Mouse (Mus musculus) liver, embryonic 13.5 days (tissue): ENCODE results near the gene Rrp36. TPM values are rescaled to one million over a fixed set of nuclear protein-coding genes. Genes with fewer than 3 reads are reported as not detected.

Experiments used
- ATAC-seq: fragments of 200-750 bp; cut with Nextera tagmentation; 2 replicates; pipeline ENCODE4 v1.8.0; 2017; ENCODE audit warnings: low read depth, mild to moderate bottlenecking, moderate number of reproducible peaks, moderate library complexity
- DNase-seq: peaks from one replicate; pipeline ENCODE4 v3.0.0; 2022
- H3K27ac ChIP-seq: fragments of 300-500 bp; sonication (generic); 2 replicates; pipeline ENCODE4 v1.5.1; 2015; ENCODE audit warnings: moderate library complexity, mild to moderate bottlenecking, inconsistent platforms
- H3K27me3 ChIP-seq: fragments of 300-500 bp; sonication (generic); 2 replicates; pipeline ENCODE4 v1.6.1; 2015; ENCODE audit warnings: mild to moderate bottlenecking, inconsistent platforms
- H3K36me3 ChIP-seq: fragments of 300-500 bp; sonication (generic); 2 replicates; pipeline ENCODE4 v1.6.1; 2015; ENCODE audit warnings: mild to moderate bottlenecking, inconsistent platforms
- H3K4me1 ChIP-seq: fragments of 300-500 bp; sonication (generic); replicated peaks from 2 replicates; pipeline ENCODE4 v1.6.1; 2015; ENCODE audit warnings: inconsistent platforms
- H3K4me2 ChIP-seq: fragments of 300-500 bp; sonication (generic); 2 replicates; pipeline ENCODE4 v1.6.1; 2015; ENCODE audit warnings: inconsistent platforms, mild to moderate bottlenecking, moderate library complexity
- H3K4me3 ChIP-seq: fragments of 300-500 bp; sonication (generic); replicated peaks from 2 replicates; pipeline ENCODE4 v1.5.1; 2015; ENCODE audit warnings: mild to moderate bottlenecking, inconsistent platforms
- H3K9ac ChIP-seq: fragments of 300-500 bp; sonication (generic); 2 replicates; pipeline ENCODE4 v1.6.1; 2015; ENCODE audit warnings: mild to moderate bottlenecking, inconsistent platforms
- H3K9me3 ChIP-seq: fragments of 300-500 bp; sonication (generic); replicated peaks from 2 replicates; pipeline ENCODE4 v1.6.1; 2016; ENCODE audit warnings: inconsistent platforms
- WGBS: fragments of 180-500 bp; shearing (Covaris S2); methylation state at CpG from one replicate; pipeline ENCODE4 v1.1.7; 2015; ENCODE audit not compliant: insufficient replicate concordance; 5-methylcytosine and 5-hydroxymethylcytosine counted together
- polyA plus RNA-seq: library from polyadenylated mRNA; unstranded; fragments of >200 nt; fragmentation: Nextera tagmentation; extraction: Ambion mirVana; gene quantifications from 2 replicates; pipeline ENCODE4 v1.2.1, GENCODE M21; 2015

The Rrp36 gene
- polyA plus RNA-seq, 1 experiment from 2014 or later = 31.9 TPM

GRCm38 (mm10) chr17:46682654-46683389 lies 8.7 kb upstream of the Rrp36 start:
- 83% methylated on average over 16 of the region's 16 CpGs for WGBS
- no peak overlapping the region for H3K4me2 ChIP-seq
- H3K4me1 ChIP-seq = peaks cover 34% of the 10 kb centered on the region
- H3K27ac ChIP-seq = no peak overlapping the region
- ATAC-seq = no peak
- H3K9ac ChIP-seq = no peak overlapping the region
- DNase-seq = no peak
- no peaks in the 10 kb centered on the region for H3K27me3 ChIP-seq
- no peak overlapping the region for H3K4me3 ChIP-seq
- H3K36me3 ChIP-seq = peaks cover 59% of the 10 kb centered on the region
- H3K9me3 ChIP-seq = no peaks in the 10 kb centered on the region

GRCm38 (mm10) chr17:46681466-46682118 lies 7.4 kb upstream of the Rrp36 start:
- peak overlapping the region; percentile 78 for H3K9ac ChIP-seq
- DNase-seq (no peak), ATAC-seq (no peak)
- H3K4me2 ChIP-seq = peak overlapping the region; percentile 98
- H3K4me3 ChIP-seq = peak overlapping the region; percentile 92
- peak overlapping the region; percentile 69 for H3K27ac ChIP-seq
- H3K36me3 ChIP-seq = peaks cover 61% of the 10 kb centered on the region
- H3K4me1 ChIP-seq = peaks cover 37% of the 10 kb centered on the region
- H3K27me3 ChIP-seq = no peaks in the 10 kb centered on the region
- no peaks in the 10 kb centered on the region for H3K9me3 ChIP-seq
- WGBS = 29% methylated on average over 12 of the region's 12 CpGs

- no peaks in the 10 kb centered on the region for H3K27me3 ChIP-seq
- H3K9ac ChIP-seq = peak within 1 kb of the TSS; percentile 90
- under 1% methylated on average over 49 of the region's 49 CpGs for WGBS
- H3K27ac ChIP-seq = peak within 1 kb of the TSS; percentile 90
- peak within 1 kb of the TSS; percentile 98 for H3K4me2 ChIP-seq
- peak; percentile 97 for ATAC-seq
- H3K36me3 ChIP-seq = peaks cover 61% of the 10 kb centered on the region
- peak; percentile 99 for DNase-seq
- H3K9me3 ChIP-seq = no peaks in the 10 kb centered on the region
- H3K4me1 ChIP-seq = peaks cover 37% of the 10 kb centered on the region
- peak within 1 kb of the TSS; percentile 92 for H3K4me3 ChIP-seq
Measured at GRCm38 (mm10) chr17:46680760-46681373, 6.7 kb upstream of the Rrp36 start, which contains the start of gene Klhdc3. Gene Klhdc3, minus strand, starts transcription at chr17:46680914.

- peak; percentile 1; the same call in 1 of the 2 replicates for ATAC-seq
Measured at GRCm38 (mm10) chr17:46679843-46680759, 5.9 kb upstream of the Rrp36 start.

GRCm38 (mm10) chr17:46678911-46679310 lies 4.8 kb upstream of the Rrp36 start:
- whole genome bisulfite sequencing = 66% methylated on average over 9 of the region's 9 CpGs
- peaks cover 48% of the 10 kb centered on the region for H3K4me1 ChIP-seq
- peaks cover 55% of the 10 kb centered on the region for H3K36me3 ChIP-seq
- peak overlapping the region; percentile 90 for H3K9ac ChIP-seq
- no peaks in the 10 kb centered on the region for H3K9me3 ChIP-seq
- H3K4me2 ChIP-seq = peak overlapping the region; percentile 98
- H3K4me3 ChIP-seq = peak overlapping the region; percentile 92
- no peak for DNase-seq
- peak overlapping the region; percentile 90 for H3K27ac ChIP-seq
- no peak for ATAC-seq
- H3K27me3 ChIP-seq = no peaks in the 10 kb centered on the region

More at GRCm38 (mm10) chr17:46679843-46680759, 5.9 kb upstream of the Rrp36 start:
- Histone ChIP-seq H3K4me2 (peak overlapping the region; percentile 98), H3K9ac (peak overlapping the region; percentile 90), H3K27ac (peak overlapping the region; percentile 90), H3K4me3 (peak overlapping the region; percentile 92), H3K9me3 (no peaks in the 10 kb centered on the region), H3K27me3 (no peaks in the 10 kb centered on the region), H3K4me1 (peaks cover 39% of the 10 kb centered on the region), H3K36me3 (peaks cover 61% of the 10 kb centered on the region)
- DNase-seq = peak; percentile 33
- WGBS = 1% methylated on average over 34 of the region's 34 CpGs

GRCm38 (mm10) chr17:46678416-46678815 lies 4.3 kb upstream of the Rrp36 start, which contains the start of gene Mea1:
Gene Mea1, plus strand, starts transcription at chr17:46678793.
- Histone ChIP-seq H3K27ac (peak within 1 kb of the TSS; percentile 90), H3K27me3 (no peaks in the 10 kb centered on the region), H3K4me1 (peaks cover 52% of the 10 kb centered on the region), H3K9ac (peak within 1 kb of the TSS; percentile 90), H3K9me3 (no peaks in the 10 kb centered on the region), H3K4me2 (peak within 1 kb of the TSS; percentile 98), H3K36me3 (peaks cover 50% of the 10 kb centered on the region), H3K4me3 (peak within 1 kb of the TSS; percentile 92)
- ATAC-seq = no peak
- WGBS = 82% methylated on average over 8 of the region's 9 CpGs
- no peak for DNase-seq

GRCm38 (mm10) chr17:46674530-46675283 lies 555 bp upstream of the Rrp36 start:
- peaks cover 56% of the 10 kb centered on the region for H3K36me3 ChIP-seq
- peak overlapping the region; percentile 83 for H3K9ac ChIP-seq
- H3K4me3 ChIP-seq = peak overlapping the region; percentile 85
- no peaks in the 10 kb centered on the region for H3K9me3 ChIP-seq
- ATAC-seq = peak; percentile 7; the same call in 1 of the 2 replicates
- 32% methylated on average over 15 of the region's 15 CpGs for WGBS
- H3K4me2 ChIP-seq = peak overlapping the region; percentile 86
- no peak for DNase-seq
- peak overlapping the region; percentile 87 for H3K27ac ChIP-seq
- H3K4me1 ChIP-seq = peaks cover 50% of the 10 kb centered on the region
- no peaks in the 10 kb centered on the region for H3K27me3 ChIP-seq

GRCm38 (mm10) chr17:46669911-46670310 lies 4.2 kb downstream of the Rrp36 start:
- H3K9ac ChIP-seq = no peak overlapping the region
- WGBS = 93% methylated on average over 10 of the region's 10 CpGs
- no peaks in the 10 kb centered on the region for H3K9me3 ChIP-seq
- peaks cover 25% of the 10 kb centered on the region for H3K4me1 ChIP-seq
- no peaks in the 10 kb centered on the region for H3K27me3 ChIP-seq
- no peak overlapping the region for H3K4me3 ChIP-seq
- H3K36me3 ChIP-seq = peaks cover 55% of the 10 kb centered on the region
- no peak overlapping the region for H3K4me2 ChIP-seq
- H3K27ac ChIP-seq = no peak overlapping the region; the same call in 1 of the 2 replicates
- DNase-seq (no peak), ATAC-seq (no peak)

GRCm38 (mm10) chr17:46667712-46668111 lies 6.4 kb downstream of the Rrp36 start:
- ATAC-seq = no peak
- no peak for DNase-seq
- WGBS = 87% methylated on average over 16 of the region's 16 CpGs
- Histone ChIP-seq H3K9me3 (no peaks in the 10 kb centered on the region), H3K4me2 (no peak overlapping the region), H3K4me1 (peaks cover 7% of the 10 kb centered on the region), H3K9ac (no peak overlapping the region), H3K27me3 (no peaks in the 10 kb centered on the region), H3K4me3 (no peak overlapping the region), H3K36me3 (peaks cover 71% of the 10 kb centered on the region), H3K27ac (no peak overlapping the region)

GRCm38 (mm10) chr17:46662730-46663129 lies 11.4 kb downstream of the Rrp36 start:
- no peak overlapping the region for H3K27ac ChIP-seq
- no peaks in the 10 kb centered on the region for H3K9me3 ChIP-seq
- H3K36me3 ChIP-seq = peaks cover 91% of the 10 kb centered on the region
- no peaks in the 10 kb centered on the region for H3K27me3 ChIP-seq
- 76% methylated on average over 5 of the region's 5 CpGs for WGBS
- no peaks in the 10 kb centered on the region for H3K4me1 ChIP-seq
- DNase-seq (no peak), ATAC-seq (no peak)
- no peak overlapping the region for H3K4me2 ChIP-seq
- H3K9ac ChIP-seq = no peak overlapping the region
- no peak overlapping the region for H3K4me3 ChIP-seq
